Mouse (Mus musculus): ENCODE data around the gene Ms4a3.

DNA sequence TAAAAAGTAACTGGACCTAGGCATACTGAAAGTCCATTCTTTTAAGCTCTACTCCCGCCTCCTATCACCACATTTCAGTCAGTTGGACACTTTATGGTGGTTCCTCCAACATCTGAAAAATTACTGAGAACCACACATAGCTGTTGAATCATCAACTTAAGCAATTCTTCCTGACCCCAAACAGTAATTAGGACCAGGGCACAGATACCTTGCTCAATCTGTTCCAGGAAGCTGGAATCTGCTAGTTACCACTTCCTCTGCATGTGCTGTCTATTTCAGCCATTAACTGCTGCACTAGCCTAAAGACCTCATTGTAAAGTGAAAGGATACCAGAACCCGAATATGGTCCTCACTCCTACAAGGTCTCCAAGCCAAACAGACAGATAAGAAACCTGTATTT lies 18.5 kb upstream of the Ms4a3 start:
- TF ChIP-seq CHD2 (IDR thresholded peaks at IDR 0.05; ENCODE audit: low read depth, low read length) = no peak
- no peak for TF ChIP-seq ZNF384 (IDR thresholded peaks at IDR 0.05; ENCODE audit: low read depth, low read length)
- no peak for TF ChIP-seq MAFK (IDR thresholded peaks at IDR 0.05; ENCODE audit: insufficient read depth, low read depth, low read length)

Measured in ES-E14 (cell line).